Mouse (Mus musculus) intestine, embryonic 14.5 days (tissue): ENCODE data around the gene 1700016D06Rik. TPM values are rescaled to one million over a fixed set of nuclear protein-coding genes. Genes with fewer than 3 reads are reported as not detected.
A peak's percentile ranks its signal among the peaks of the same experiment; 100 is the strongest.

Source experiments
- ATAC-seq: fragments of 200-750 bp; cut with Nextera tagmentation; replicated peaks from 2 replicates; pipeline ENCODE4 v1.8.0; 2017; ENCODE audit warnings: low read depth, moderate number of reproducible peaks, moderate TSS enrichment, moderate library complexity; ENCODE audit not compliant: low FRiP score, low TSS enrichment
- DNase-seq: peaks from one replicate; pipeline ENCODE4 v3.0.0-alpha.2; 2018; ENCODE audit warnings: low spot score
- H3K27ac ChIP-seq: fragments of 300-500 bp; sonication (generic); 2 replicates; pipeline ENCODE4 v1.5.1; 2014; ENCODE audit warnings: low read depth, mild to moderate bottlenecking, control low read depth
- H3K27me3 ChIP-seq: fragments of 300-500 bp; sonication (generic); replicated peaks from 2 replicates; pipeline ENCODE4 v1.6.1; 2014; ENCODE audit warnings: low read length, control low read depth; ENCODE audit not compliant: control insufficient read depth, insufficient read depth
- H3K36me3 ChIP-seq: fragments of 300-500 bp; sonication (generic); 2 replicates; pipeline ENCODE4 v1.6.1; 2014; ENCODE audit warnings: low read length, control low read depth; ENCODE audit not compliant: control insufficient read depth, insufficient read depth
- H3K4me1 ChIP-seq: fragments of 300-500 bp; sonication (generic); replicated peaks from 2 replicates; pipeline ENCODE4 v1.6.1; 2014; ENCODE audit warnings: low read length, control low read depth, mixed read lengths; ENCODE audit not compliant: control insufficient read depth, insufficient read depth
- H3K4me2 ChIP-seq: fragments of 300-500 bp; sonication (generic); 2 replicates; pipeline ENCODE4 v1.6.1; 2014; ENCODE audit warnings: low read length
- H3K4me3 ChIP-seq: fragments of 300-500 bp; sonication (generic); 2 replicates; pipeline ENCODE4 v1.5.1; 2014; ENCODE audit warnings: low read depth, low read length, control low read depth, mixed read lengths
- H3K9ac ChIP-seq: fragments of 300-500 bp; sonication (generic); 2 replicates; pipeline ENCODE4 v1.6.1; 2014; ENCODE audit warnings: mild to moderate bottlenecking, low read length
- H3K9me3 ChIP-seq: fragments of 300-500 bp; sonication (generic); 2 replicates; pipeline ENCODE4 v1.6.1; 2016; ENCODE audit warnings: low read length, control low read depth; ENCODE audit not compliant: control insufficient read depth
- WGBS: fragments of 180-500 bp; shearing (Covaris S2); extraction: QIAGEN DNeasy Blood & Tissue Kit; methylation state at CpG from one replicate; pipeline ENCODE4 v1.1.7; 2014; 5-methylcytosine and 5-hydroxymethylcytosine counted together
- polyA plus RNA-seq: library from polyadenylated mRNA; unstranded; fragments of >200 nt; fragmentation: Nextera tagmentation; extraction: Ambion mirVana; gene quantifications from 2 replicates; pipeline ENCODE4 v1.2.1, GENCODE M21; 2014

Gene 1700016D06Rik
- polyA plus RNA-seq = not detected in 2 replicates

DNA sequence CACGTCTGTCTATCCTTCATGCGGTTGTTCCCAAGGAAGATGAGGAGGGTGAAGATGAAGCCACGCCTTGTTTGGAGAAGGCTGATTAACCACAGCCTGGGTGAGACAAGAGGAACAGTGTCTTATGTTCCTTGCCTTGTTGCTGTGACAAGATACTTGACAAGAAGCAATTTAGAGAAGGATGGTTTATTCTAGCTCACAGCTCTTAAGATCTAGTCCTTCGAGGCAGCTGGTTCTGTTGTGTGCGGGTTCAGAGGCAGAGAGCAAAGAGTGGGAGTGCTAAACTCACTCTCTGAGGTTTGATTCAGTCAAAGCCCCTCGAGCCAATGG, at the start of gene 1700016D06Rik:
TSS of gene 1700016D06Rik (minus strand) at position 31 of the 330 bp plus-strand sequence.
- no peaks in the 10 kb centered on the region for H3K27me3 ChIP-seq
- H3K36me3 ChIP-seq = no peaks in the 10 kb centered on the region
- H3K4me3 ChIP-seq = 0 out of 2 replicates have a peak within 1 kb of the TSS, but pooled peaks have one; percentile 8
- peak within 1 kb of the TSS; percentile 38; the same call in 1 of the 2 replicates for H3K4me2 ChIP-seq
- H3K27ac ChIP-seq = no peak within 1 kb of the TSS
- DNase-seq (no peak), ATAC-seq (no peak)
- H3K4me1 ChIP-seq = no peaks in the 10 kb centered on the region; the same call in 1 of the 2 replicates
- peak within 1 kb of the TSS; percentile 20; the same call in 1 of the 2 replicates for H3K9ac ChIP-seq
- H3K9me3 ChIP-seq = no peaks in the 10 kb centered on the region
- WGBS = 51% methylated on average over 6 of the region's 6 CpGs

DNA sequence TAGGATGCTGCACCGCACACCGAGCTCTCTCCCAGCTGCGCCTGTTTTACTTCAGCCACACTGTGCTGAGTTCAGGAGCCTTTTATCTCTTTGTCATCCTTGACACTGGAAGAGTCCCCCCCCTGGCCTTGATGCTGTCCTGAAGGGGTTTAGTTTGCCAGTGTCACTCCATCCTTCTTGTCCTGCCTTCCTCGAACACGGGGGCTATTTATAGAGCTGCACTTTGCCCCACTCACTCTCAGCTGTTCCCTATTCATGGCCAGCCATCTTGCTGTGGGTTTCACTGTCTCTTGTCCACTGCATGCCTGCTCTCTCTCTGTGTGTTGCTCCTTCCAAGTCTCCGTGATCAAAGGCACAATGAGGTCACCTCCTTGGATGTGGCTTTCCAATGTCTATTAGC, 48.6 kb upstream of the 1700016D06Rik start:
- Histone ChIP-seq H3K4me1 (no peaks in the 10 kb centered on the region), H3K27me3 (no peaks in the 10 kb centered on the region), H3K4me2 (no peak overlapping the region), H3K4me3 (no peak overlapping the region), H3K36me3 (no peaks in the 10 kb centered on the region), H3K27ac (no peak overlapping the region), H3K9ac (no peak overlapping the region), H3K9me3 (no peaks in the 10 kb centered on the region)
- WGBS = 29% methylated on average over 6 of the region's 6 CpGs
- DNase-seq (no peak), ATAC-seq (no peak)

DNA sequence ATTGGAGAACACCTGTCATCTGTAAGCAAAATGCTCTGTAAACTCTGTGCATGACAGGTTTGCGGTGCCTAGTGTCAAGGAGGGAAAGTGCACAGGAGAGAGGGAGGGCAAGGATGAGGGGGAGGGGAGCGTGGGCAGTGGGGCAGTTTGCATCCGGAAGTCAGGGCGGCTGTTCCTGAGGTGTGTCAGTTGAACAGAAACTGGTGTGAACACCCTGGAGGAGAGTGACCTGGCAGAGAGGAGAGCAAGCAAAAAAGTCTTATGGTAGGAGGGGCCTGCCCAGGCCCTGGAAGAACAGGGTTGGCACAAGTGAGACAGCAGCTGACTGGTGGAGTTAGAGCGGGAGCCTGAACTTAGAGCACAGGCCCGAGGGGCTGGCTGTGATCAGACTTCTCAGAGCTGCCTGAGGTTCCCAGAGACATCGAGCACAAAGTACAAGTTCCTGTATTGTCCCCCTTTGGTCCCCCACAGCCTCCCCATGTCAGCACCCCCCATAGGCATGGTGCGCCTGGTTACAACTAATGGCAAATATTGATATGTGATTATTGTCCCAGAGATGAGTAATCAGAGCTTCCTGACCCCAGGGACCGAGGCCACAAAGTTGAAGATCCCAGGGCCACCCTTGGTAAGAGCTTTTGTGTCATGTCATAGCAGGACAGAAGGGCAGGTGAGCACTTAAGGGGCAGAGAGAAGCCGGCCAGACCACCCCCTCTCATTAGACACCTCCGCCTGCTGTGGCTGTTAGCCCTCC, 46.2 kb upstream of the 1700016D06Rik start:
- Histone ChIP-seq H3K36me3 (no peaks in the 10 kb centered on the region), H3K27ac (no peak overlapping the region), H3K9me3 (no peaks in the 10 kb centered on the region), H3K9ac (no peak overlapping the region), H3K27me3 (no peaks in the 10 kb centered on the region), H3K4me1 (no peaks in the 10 kb centered on the region), H3K4me3 (no peak overlapping the region), H3K4me2 (no peak overlapping the region)
- 51% methylated on average over 11 of the region's 11 CpGs for WGBS
- DNase-seq (no peak), ATAC-seq (no peak)

DNA sequence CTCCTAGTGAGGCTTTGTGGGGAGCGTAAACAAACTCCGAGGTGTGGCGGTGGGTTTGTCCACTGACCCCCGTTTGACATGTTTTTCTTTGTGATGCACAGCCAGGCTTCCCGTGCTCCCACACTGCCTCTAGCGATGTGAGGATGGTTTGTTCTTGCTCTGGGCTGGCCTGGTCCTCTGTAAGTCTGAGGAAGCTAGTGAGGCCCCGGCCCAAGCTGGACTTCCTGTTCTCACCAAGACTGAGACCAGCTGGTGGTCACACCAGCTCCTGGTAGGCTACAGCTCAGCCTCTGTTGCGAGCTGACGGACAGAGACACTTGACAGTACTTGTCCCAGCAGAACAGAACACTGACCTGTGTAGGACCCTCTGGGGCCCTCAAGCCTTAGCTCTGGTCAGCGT, 42.7 kb upstream of the 1700016D06Rik start:
- 54% methylated on average over 10 of the region's 10 CpGs for WGBS
- DNase-seq = no peak
- Histone ChIP-seq H3K4me3 (no peak overlapping the region), H3K36me3 (no peaks in the 10 kb centered on the region), H3K9ac (no peak overlapping the region), H3K4me1 (no peaks in the 10 kb centered on the region), H3K27ac (no peak overlapping the region), H3K9me3 (no peaks in the 10 kb centered on the region), H3K27me3 (no peaks in the 10 kb centered on the region), H3K4me2 (no peak overlapping the region)
- ATAC-seq = 0 out of 2 replicates have a peak, but pooled peaks have one; percentile 23

DNA sequence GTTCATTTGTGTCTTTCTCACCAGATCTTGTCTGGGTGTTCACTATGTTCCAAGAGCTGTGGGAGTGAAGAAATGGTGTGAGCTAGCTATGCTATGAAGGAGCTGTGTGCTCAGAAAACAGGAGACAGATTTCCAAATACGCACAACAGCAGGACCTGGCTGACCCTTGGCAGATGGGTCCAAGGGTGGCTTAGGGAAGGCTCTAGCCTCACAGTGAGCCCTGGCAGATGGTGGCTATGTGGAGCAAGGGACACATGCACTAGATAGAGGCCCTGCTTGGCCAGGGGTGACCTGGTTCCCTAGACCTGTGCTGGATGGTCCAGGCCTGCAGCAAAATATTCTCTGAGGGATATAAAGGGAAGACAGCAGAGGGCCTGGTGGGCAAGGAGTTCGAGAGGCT, 40.0 kb upstream of the 1700016D06Rik start:
- no peaks in the 10 kb centered on the region for H3K9me3 ChIP-seq
- no peaks in the 10 kb centered on the region for H3K4me1 ChIP-seq
- H3K4me2 ChIP-seq = no peak overlapping the region
- H3K9ac ChIP-seq = no peak overlapping the region
- DNase-seq (no peak), ATAC-seq (no peak)
- no peaks in the 10 kb centered on the region for H3K27me3 ChIP-seq
- no peak overlapping the region for H3K27ac ChIP-seq
- no peak overlapping the region for H3K4me3 ChIP-seq
- WGBS = 76% methylated on average over 2 of the region's 2 CpGs
- H3K36me3 ChIP-seq = no peaks in the 10 kb centered on the region

DNA sequence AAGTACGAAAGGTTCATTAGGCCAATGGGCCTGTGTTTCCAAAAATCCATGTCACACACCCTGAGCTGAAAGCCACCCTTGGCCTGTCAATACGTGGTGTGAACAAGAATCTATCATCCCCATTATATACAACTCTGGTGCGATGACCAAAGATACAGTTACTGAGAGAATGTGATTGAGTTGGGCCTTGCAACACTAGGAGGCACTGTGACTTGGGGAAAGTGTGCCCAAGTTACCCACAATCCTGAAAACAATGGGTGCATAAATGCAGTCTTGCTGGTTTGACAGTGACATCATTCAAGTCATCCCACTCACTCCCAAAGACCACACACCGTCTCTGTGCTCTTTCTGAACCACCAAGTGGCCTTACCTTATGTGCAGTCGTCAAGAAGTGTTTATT, 38.2 kb upstream of the 1700016D06Rik start:
- no peak overlapping the region for H3K4me2 ChIP-seq
- no peaks in the 10 kb centered on the region for H3K36me3 ChIP-seq
- DNase-seq = no peak
- H3K27ac ChIP-seq = no peak overlapping the region
- H3K4me3 ChIP-seq = no peak overlapping the region
- no peaks in the 10 kb centered on the region for H3K9me3 ChIP-seq
- no peaks in the 10 kb centered on the region for H3K4me1 ChIP-seq
- WGBS = 77% methylated on average over 5 of the region's 5 CpGs
- H3K27me3 ChIP-seq = no peaks in the 10 kb centered on the region
- ATAC-seq = no peak
- no peak overlapping the region for H3K9ac ChIP-seq

DNA sequence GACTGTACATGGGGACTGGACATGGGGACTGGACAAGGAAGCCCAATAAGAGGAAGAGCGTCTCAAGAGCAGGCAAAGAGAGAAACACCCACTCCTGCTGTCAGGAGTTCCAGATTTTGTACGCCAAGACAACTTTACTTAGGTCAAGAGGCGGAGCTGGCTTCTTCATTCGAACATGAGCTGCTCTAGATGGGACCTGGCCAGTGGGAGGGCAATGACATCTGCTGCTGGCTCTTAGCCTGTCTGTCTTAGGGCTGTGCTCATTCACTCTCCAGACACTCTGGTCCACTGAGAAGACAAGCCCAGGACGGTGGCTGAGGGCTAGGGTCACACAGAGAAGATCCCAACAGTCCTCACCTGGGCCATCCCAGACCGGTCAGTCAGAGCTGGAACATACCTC, 36.2 kb upstream of the 1700016D06Rik start:
- no peak overlapping the region for H3K4me3 ChIP-seq
- ATAC-seq = no peak
- no peaks in the 10 kb centered on the region for H3K4me1 ChIP-seq
- no peak overlapping the region for H3K27ac ChIP-seq
- H3K4me2 ChIP-seq = no peak overlapping the region
- H3K9ac ChIP-seq = no peak overlapping the region
- no peaks in the 10 kb centered on the region for H3K9me3 ChIP-seq
- no peaks in the 10 kb centered on the region for H3K27me3 ChIP-seq
- WGBS = 76% methylated on average over 6 of the region's 6 CpGs
- H3K36me3 ChIP-seq = no peaks in the 10 kb centered on the region
- DNase-seq = no peak

DNA sequence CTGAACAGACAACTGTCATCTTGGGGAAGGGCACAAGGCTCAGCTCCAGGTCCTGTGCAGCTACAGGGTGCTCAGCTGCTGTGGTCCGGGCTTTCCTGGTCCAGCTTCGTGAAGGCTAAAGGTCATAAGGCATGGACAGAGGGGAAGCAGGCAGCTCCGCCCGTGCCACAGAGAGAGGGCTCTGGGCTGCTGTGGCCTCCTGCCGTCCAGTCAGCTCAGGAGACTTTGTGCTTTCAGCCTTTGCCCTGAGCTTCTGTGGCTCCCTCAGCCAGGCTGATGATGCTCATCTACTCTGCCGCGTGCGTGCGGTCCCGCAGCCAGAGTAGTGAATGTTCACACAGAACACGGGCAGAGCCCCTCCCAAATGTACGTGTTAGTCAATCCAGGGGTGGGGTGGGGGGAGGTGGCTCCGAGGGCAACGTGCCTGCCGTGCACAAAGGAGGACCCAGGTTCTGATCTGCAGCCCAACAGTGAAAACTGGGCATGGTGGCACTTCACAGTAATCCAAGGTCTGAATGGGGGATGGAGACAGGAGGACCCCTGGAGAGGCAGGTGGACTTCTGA, 34.9 kb upstream of the 1700016D06Rik start:
- no peak overlapping the region for H3K27ac ChIP-seq
- 77% methylated on average over 15 of the region's 15 CpGs for WGBS
- no peaks in the 10 kb centered on the region for H3K9me3 ChIP-seq
- no peak overlapping the region for H3K4me2 ChIP-seq
- ATAC-seq (no peak), DNase-seq (no peak)
- no peak overlapping the region for H3K4me3 ChIP-seq
- no peaks in the 10 kb centered on the region for H3K36me3 ChIP-seq
- H3K4me1 ChIP-seq = no peaks in the 10 kb centered on the region
- no peak overlapping the region for H3K9ac ChIP-seq
- no peaks in the 10 kb centered on the region for H3K27me3 ChIP-seq
